Mouse (Mus musculus) cerebellum, adult 2 months (tissue): ENCODE measurements around the gene Tm9sf2.

ENCODE experiments used
- CTCF ChIP-seq: fragments of 200-500 bp; IDR thresholded peaks from 2 replicates; pipeline ENCODE4 v1.5.1; 2011; ENCODE audit warnings: low read depth, mild to moderate bottlenecking, control low read depth, low read length, moderate library complexity, borderline replicate concordance; ENCODE audit not compliant: insufficient read depth
- POLR2A ChIP-seq: fragments of 200-500 bp; IDR thresholded peaks from 2 replicates; pipeline ENCODE4 v1.6.1; 2011; ENCODE audit warnings: low read length, control low read depth, borderline replicate concordance; ENCODE audit not compliant: insufficient read depth

DNA sequence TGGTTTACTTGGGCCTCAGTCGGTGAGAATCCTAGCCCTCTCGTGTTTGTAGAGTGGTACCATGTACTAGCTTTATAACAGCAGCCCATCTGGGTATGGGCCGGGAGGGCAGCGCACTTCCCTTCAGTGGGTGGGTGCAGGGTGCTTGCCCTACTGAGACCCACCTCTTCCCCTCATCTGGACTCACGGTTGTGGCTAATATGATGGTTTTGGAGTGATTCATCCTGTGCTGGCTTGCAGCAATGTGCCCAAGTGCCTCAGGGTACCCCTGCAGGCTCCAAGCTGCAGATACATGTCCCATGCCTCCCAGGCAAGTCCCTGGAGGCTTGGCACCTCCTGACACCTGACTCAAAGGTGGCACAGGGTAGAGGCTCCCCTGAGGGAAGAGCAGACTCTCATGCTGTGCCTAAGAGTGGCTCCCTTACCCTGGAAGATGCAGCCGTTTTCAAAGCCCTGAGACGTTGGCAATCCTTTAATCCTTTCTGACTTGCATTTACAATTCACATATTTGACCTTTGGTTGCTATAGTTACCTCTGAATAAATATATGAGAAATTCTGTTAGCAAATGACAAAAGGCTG lies 63.5 kb downstream of the Tm9sf2 start:
- TF ChIP-seq CTCF, result no peak
- no peak for TF ChIP-seq POLR2A
